Mouse (Mus musculus): ENCODE results near the gene Sectm1a.

DNA sequence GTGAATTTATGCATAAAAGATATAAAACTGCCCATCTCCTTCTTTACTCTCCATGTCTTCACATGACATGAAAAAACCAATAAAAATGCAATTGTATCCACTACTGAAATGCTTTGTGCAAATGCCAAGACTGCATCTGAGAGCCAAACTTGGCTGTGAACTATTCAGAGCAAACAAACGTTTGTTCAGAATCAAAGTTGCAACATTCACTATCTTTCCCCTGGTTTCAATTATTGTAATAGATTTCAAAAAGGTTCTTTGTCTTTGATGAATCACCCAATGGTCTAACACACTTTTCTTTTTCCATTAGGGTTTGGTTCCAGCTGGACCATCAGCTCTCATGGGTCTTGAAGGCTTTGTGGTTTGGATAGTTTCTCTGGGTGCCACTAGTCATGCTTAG lies 48.6 kb upstream of the Sectm1a start:
- TF ChIP-seq CTCF (IDR thresholded peaks at IDR 0.05; ENCODE audit: borderline replicate concordance, insufficient read depth, low read depth, low read length) (no peak), POLR2A (IDR thresholded peaks at IDR 0.05; ENCODE audit: borderline replicate concordance, insufficient read depth, low read length) (no peak)
